Mouse (Mus musculus) lung, postnatal 0 days (tissue): Measurements from ENCODE around the gene Uri1.

Experiments used
- CTCF ChIP-seq: IDR thresholded peaks from 2 replicates; pipeline ENCODE4 v1.5.1; 2016; ENCODE audit warnings: antibody characterized with exemption, mild to moderate bottlenecking
- EP300 ChIP-seq: IDR thresholded peaks from 2 replicates; pipeline ENCODE4 v1.6.1; 2016; ENCODE audit warnings: antibody characterized with exemption, mild to moderate bottlenecking, control low read depth

DNA sequence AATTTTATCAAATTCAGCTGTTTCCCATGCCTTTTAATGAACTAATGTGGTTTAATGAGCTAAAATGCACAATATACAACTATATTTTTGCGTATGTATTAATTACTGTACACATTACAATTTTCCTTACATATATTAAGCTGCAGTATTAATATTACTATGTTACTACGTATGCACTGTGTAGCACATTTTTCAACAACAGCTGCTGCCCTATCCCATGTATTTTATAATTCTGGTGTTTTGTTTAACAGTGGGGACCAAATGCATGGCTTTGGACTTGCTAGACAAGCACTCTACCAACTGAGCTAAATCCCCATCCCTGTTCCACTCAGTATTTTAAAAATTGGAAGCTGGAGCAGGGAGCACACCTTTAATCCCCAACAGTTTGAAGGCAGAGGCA, 3.6 kb downstream of the Uri1 start:
- TF ChIP-seq CTCF (no peak), EP300 (no peak)
